Mouse (Mus musculus) left cerebral cortex, adult 2 months (tissue): ENCODE data around the gene Gpr137. TPM values are rescaled to one million over a fixed set of nuclear protein-coding genes. Genes with fewer than 3 reads are reported as not detected.

Experiments
- DNase-seq, 2 experiments: peaks; one replicate each; pipeline ENCODE4 v3.0.0; 2021 to 2022; ENCODE audit warnings: low spot score in 2 of 2, mixed read lengths in 1 of 2; ENCODE audit errors: extremely low spot score in 1 of 2
- H3K27ac ChIP-seq: fragments of 200-600 bp; 2 replicates; pipeline ENCODE4 v1.8.1; 2022
- H3K4me3 ChIP-seq: fragments of 200-600 bp; 2 replicates; pipeline ENCODE4 v1.8.1; 2022
- CTCF ChIP-seq: fragments of 200-600 bp; IDR thresholded peaks from 2 replicates; pipeline ENCODE4 v1.8.1; 2022; ENCODE audit warnings: antibody characterized with exemption, mild to moderate bottlenecking, moderate library complexity
- intact Hi-C: fragments of 180-260 bp; cut with DNase I; formaldehyde crosslinking; loops from one replicate; pipeline ENCODE4 v1.15.1; 2025
- total RNA-seq, 2 experiments: library from RNA; stranded (reverse); gene quantifications; 2 replicates each; pipeline ENCODE4 v1.2.3; 2021

Gene Gpr137
- total RNA-seq, 2 experiments from 2014 or later: 97.3 to 104 TPM

DNA sequence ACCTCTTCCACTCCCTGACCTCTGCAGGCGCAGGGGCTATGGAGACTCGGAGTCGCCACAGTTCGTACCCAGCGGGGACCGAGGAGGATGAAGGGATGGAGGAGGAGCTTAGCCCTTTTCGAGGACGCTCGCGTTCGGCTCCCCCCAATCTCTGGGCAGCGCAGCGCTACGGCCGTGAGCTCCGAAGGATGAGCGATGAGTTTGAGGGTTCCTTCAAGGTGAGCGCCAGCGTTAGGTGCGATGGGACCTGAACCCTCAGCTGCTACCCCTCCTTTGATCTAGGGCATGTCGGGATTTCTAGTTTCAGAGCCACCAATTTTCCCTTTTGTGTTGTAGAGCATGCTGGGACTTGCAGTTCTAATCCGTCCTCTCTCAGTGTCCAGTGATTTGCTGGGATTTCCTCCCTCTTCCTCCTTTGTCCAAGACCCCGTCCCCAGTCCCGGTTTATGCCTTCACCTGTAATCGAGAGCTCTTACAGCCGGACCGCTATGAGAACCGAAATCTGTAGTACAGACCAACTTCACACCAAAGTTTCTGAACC, 8.4 kb upstream of the Gpr137 start:
- intact Hi-C loops: loop anchor here (1.0 kb wide), 1 partner anchor 8 kb away; the partner anchor contains the start of gene Gpr137
- peak in 1 of 2 experiments; percentile 56 for DNase-seq
- TF ChIP-seq CTCF: no peak
- peak overlapping the region; percentile 96 for H3K27ac ChIP-seq
- peak overlapping the region; percentile 62 for H3K4me3 ChIP-seq

DNA sequence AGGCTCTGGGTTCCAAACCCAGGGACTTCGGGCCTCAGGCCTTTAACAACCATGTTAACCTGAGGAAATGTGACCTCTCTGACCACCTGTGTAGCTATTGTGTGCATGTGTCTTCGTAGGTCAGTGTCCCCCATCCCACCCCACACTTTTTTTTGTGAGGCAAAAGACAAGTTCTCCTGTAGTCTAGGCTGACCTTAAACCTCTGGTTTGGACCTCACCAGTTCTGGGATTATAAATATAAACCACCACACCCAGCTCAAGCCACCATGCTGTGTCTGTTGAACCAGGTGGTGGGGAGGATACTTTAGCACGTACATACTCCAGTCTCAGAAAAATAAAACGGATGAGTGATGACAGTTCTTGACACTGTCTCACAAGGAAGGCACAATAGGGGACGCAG, 7.7 kb upstream of the Gpr137 start:
- no peak for DNase-seq
- Histone ChIP-seq H3K27ac (no peak overlapping the region; the same call in 1 of the 2 replicates), H3K4me3 (peak overlapping the region; percentile 62)
- intact Hi-C loops: loop anchor here (1.0 to 5.0 kb wide), 2 partner anchors 8 to 703 kb away; partner anchors contain the start of gene Gpr137
- TF ChIP-seq CTCF: no peak

DNA sequence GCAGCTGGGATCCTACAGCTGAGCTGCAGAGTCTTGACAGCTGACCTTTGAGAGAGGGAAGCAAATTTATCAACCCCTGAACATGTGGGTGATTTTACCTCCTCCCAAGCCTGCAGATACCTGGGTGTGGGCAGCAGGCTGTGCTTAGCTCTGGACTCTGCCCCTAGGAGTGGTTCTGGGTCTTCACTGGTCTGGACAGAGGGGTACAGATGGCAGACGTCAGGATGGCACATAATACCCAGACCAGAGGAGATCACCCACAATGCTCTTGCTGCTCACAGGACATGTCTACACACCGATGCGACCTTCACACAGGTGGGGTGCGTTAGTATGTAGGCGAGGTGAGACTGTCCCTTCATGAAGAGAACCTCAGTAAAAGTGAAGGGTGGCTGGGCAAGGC, 7.3 kb upstream of the Gpr137 start:
- no peak for TF ChIP-seq CTCF
- intact Hi-C loops: loop anchor here (5.0 kb wide), 1 partner anchor 702 kb away; no protein-coding TSS in a partner anchor
- H3K4me3 ChIP-seq: no peak overlapping the region
- H3K27ac ChIP-seq: no peak overlapping the region
- DNase-seq: no peak

DNA sequence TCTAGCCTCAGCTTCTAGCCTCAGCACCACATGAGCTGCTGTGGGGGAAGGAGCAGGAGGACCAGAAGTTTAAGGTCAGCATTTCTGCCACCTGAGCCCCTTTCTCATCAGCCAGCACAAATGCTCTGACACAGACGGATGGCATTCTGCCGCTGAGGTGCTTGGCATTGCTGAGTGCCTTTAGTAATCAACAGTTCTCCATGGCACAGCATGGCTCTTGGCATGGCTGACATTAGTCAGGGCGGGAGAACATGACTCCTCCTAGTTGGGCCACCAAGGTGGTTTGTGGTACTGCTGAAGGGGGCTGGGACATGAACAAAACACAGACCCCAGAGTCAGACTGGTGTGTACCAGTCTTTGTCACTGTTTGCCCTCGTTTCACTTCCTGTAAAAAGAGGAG, 5.9 kb upstream of the Gpr137 start:
- no peak for DNase-seq

DNA sequence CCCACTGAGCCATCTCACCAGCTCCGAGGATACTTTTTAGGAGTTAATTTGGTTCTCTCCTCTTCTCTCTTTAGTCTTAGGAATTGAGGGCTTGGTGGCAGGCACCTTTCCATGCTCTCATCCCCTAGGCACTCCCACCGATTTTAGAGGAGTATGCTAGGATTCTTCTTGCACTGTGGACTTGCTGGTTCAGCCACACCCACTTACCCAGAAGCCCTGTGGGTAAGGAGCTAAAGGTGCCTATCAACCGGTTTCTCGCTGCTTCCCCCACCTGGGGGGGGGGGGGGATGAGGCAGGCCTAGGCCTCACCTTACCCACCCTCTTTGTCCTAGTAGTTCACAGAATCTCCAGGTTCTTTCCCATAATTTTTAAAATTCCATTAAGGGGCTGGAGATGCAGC, 5.5 kb upstream of the Gpr137 start:
- Histone ChIP-seq H3K27ac (no peak overlapping the region), H3K4me3 (no peak overlapping the region)
- DNase-seq: no peak
- no peak for TF ChIP-seq CTCF
- intact Hi-C loops: loop anchor here (5.0 kb wide), 1 partner anchor 700 kb away; no protein-coding TSS in a partner anchor

More for the DNA sequence above, 5.9 kb upstream of the Gpr137 start:
- Histone ChIP-seq H3K27ac (no peak overlapping the region), H3K4me3 (no peak overlapping the region)
- no peak for TF ChIP-seq CTCF
- intact Hi-C loops: loop anchor here (5.0 kb wide), 1 partner anchor 701 kb away; no protein-coding TSS in a partner anchor

- intact Hi-C loops: loop anchor here (5.0 kb wide), 1 partner anchor 34 kb away; the partner anchor contains the start of gene Plcb3
- DNase-seq: no peak
- TF ChIP-seq CTCF: no peak
- Histone ChIP-seq H3K4me3 (no peak overlapping the region), H3K27ac (no peak overlapping the region)
These were observed 1.4 kb upstream of the Gpr137 start for GRCm38 (mm10) chr19:6943709-6944108.

- intact Hi-C loops: loop anchor here (1.0 to 5.0 kb wide), 2 partner anchors 8 to 35 kb away; partner anchors contain the start of gene Plcb3
- TF ChIP-seq CTCF: no peak
- no peak for DNase-seq
- Histone ChIP-seq H3K4me3 (peak overlapping the region; percentile 92), H3K27ac (peak overlapping the region; percentile 97)
These were observed 484 bp upstream of the Gpr137 start for GRCm38 (mm10) chr19:6942764-6943163.

DNA sequence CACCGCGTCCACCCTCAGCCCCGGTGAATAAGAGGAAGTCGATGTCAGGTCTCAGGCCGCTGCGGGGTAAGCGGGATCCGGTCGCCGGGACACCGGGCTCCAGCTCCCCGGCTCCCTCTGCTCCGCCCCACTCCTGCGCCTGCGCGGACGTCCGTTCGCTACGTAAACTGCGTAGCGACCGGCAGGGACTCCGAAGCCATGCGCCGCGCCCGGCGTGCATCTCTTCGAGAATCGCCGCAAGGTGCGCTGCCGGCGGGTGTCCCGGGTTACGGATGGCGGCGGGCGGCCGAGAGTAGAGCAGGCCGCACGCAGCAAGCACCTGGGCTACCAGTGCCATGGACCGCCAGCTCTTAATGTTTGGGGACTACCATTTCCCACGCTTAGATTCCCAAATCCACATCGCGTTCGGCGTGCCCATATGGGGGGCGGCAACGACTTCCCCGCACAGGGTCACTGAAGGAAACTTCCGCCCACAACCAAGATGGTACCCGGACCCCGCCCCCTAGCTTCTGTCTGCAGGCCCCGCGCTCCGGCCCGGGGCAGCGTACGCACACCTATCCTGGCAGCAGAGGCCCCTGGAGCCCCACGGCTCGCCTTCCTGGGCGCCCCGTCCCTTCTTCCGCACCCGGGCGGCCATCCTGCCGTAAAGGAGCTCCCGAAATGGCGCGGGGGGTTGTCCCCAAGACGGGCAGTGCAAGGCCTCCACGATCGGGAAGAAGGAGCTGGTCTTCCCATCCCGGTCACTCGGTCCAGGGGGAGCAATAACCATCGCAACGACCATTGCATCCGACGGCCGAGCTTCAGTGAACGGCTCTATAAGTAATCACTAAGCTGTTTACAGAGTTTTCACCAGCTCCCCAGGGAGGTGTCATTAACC, 670 bp downstream of the Gpr137 start, which contains the start of gene Bad:
Gene Bad (plus strand): TSS at position 490 of the 877 bp plus-strand sequence.
- peak within 1 kb of the TSS; percentile 92 for H3K4me3 ChIP-seq
- no peak; the same call in 1 of the 2 replicates for TF ChIP-seq CTCF
- peak; percentile 92 to 96 for DNase-seq
- intact Hi-C loops: loop anchor here (1.0 to 5.0 kb wide), 2 partner anchors 9 to 36 kb away; partner anchors contain the start of gene Plcb3
- H3K27ac ChIP-seq: peak within 1 kb of the TSS; percentile 97

DNA sequence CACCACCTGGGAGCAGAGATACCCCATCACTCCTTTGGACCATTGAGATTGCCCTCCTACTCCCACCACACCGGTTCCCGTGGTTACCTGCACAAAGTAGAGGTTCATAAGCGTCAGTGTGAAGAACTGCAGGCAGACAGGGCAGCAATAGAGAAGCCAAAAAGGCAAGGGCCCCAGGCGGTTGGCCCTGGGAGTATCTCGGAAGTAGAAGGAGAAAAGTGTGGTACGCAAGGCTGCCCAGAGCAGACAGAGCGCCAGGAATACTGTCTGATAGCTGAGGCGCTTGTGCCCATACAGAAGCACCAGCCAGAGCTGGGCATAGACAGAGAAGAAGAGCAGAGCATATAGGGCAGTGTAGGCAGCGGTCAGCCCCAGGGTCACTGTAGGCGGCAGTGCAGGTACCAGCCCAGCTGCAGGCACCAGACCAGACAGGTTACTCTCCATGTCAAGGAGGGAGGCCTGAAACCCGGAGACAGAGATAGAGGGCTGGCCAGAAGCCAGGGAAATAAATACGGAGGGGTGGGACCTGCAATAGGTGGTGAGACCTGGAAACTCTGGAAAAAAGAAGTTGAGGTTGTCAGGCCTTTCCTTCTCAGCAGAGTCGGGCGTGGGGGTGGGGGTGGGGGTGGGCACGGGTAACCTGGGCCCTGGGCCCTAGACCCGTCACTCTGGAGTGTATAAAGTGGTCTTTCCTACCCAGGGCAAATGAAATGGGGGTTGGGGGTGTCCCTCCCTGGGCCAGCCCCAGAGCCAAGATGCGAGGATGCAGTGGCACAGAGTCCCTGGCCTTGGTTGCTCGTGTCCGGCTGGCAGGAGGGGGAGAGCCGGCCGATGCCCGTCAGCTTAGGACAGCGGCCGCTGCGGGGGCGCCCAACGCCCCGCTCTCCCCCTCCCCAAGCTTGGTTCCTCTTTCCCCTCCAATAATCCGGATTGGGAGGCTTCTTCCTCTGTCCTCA, 1.6 kb downstream of the Gpr137 start:
- intact Hi-C loops: loop anchor here (5.0 kb wide), 1 partner anchor 37 kb away; the partner anchor contains the start of gene Plcb3
- TF ChIP-seq CTCF: no peak
- no peak for DNase-seq
- Histone ChIP-seq H3K4me3 (peak overlapping the region; percentile 92), H3K27ac (peak overlapping the region; percentile 97)

GRCm38 (mm10) chr19:6939106-6940002, 2.9 kb downstream of the Gpr137 start:
- H3K4me3 ChIP-seq: peak overlapping the region; percentile 92

More at GRCm38 (mm10) chr19:6939106-6940002, 2.9 kb downstream of the Gpr137 start:
- DNase-seq: no peak
- intact Hi-C loops: loop anchor here (5.0 kb wide), 1 partner anchor 38 kb away; the partner anchor contains the start of gene Plcb3
- peak overlapping the region; percentile 97; the same call in 1 of the 2 replicates for H3K27ac ChIP-seq
- TF ChIP-seq CTCF: no peak
